Mouse (Mus musculus): ENCODE data around the gene Slc7a6.

Gene Slc7a6

GRCm38 (mm10) chr8:106140769-106141168 is 27.9 kb upstream of the Slc7a6 start:
- peak; percentile 95 for DNase-seq (ENCODE audit: low spot score)

- DNase-seq (ENCODE audit: low spot score): no peak
Observed at GRCm38 (mm10) chr8:106145331-106145730, 23.3 kb upstream of the Slc7a6 start.

- DNase-seq (ENCODE audit: low spot score): no peak
Observed at GRCm38 (mm10) chr8:106146014-106146413, 22.6 kb upstream of the Slc7a6 start.

- no peak for DNase-seq (ENCODE audit: low spot score)
Observed at GRCm38 (mm10) chr8:106147868-106148565, 20.6 kb upstream of the Slc7a6 start.

GRCm38 (mm10) chr8:106149025-106149424 is 19.6 kb upstream of the Slc7a6 start:
- DNase-seq (ENCODE audit: low spot score): no peak

GRCm38 (mm10) chr8:106149801-106150652 is 18.6 kb upstream of the Slc7a6 start, which contains the start of gene Pla2g15:
TSS of gene Pla2g15 (plus strand) at chr8:106150399.
- peak; percentile 95 for DNase-seq (ENCODE audit: low spot score)

GRCm38 (mm10) chr8:106150653-106151000 is 18.0 kb upstream of the Slc7a6 start:
- no peak for DNase-seq (ENCODE audit: low spot score)

GRCm38 (mm10) chr8:106151041-106151440 is 17.6 kb upstream of the Slc7a6 start:
- DNase-seq (ENCODE audit: low spot score): no peak

GRCm38 (mm10) chr8:106152876-106153275 is 15.8 kb upstream of the Slc7a6 start:
- DNase-seq (ENCODE audit: low spot score): no peak

- DNase-seq (ENCODE audit: low spot score): no peak
Observed at GRCm38 (mm10) chr8:106157419-106157818, 11.2 kb upstream of the Slc7a6 start.

- DNase-seq (ENCODE audit: low spot score): no peak
Observed at GRCm38 (mm10) chr8:106158381-106158780, 10.3 kb upstream of the Slc7a6 start.

- DNase-seq (ENCODE audit: low spot score): no peak
Observed at GRCm38 (mm10) chr8:106159876-106160275, 8.8 kb upstream of the Slc7a6 start.

- DNase-seq (ENCODE audit: low spot score): no peak
Observed at GRCm38 (mm10) chr8:106163251-106163650, 5.4 kb upstream of the Slc7a6 start.

- DNase-seq (ENCODE audit: low spot score): peak; percentile 83
Observed at GRCm38 (mm10) chr8:106165460-106165859, 3.2 kb upstream of the Slc7a6 start.

GRCm38 (mm10) chr8:106169017-106169933 is 618 bp downstream of the Slc7a6 start:
- peak; percentile 64 for DNase-seq (ENCODE audit: low spot score)

GRCm38 (mm10) chr8:106169934-106170480 is 1.4 kb downstream of the Slc7a6 start:
- peak; percentile 24 for DNase-seq (ENCODE audit: low spot score)

- DNase-seq (ENCODE audit: low spot score): no peak
Observed at GRCm38 (mm10) chr8:106173566-106173965, 4.9 kb downstream of the Slc7a6 start.

- peak; percentile 22 for DNase-seq (ENCODE audit: low spot score)
Observed at GRCm38 (mm10) chr8:106176891-106177290, 8.2 kb downstream of the Slc7a6 start.

GRCm38 (mm10) chr8:106177594-106177993 is 8.9 kb downstream of the Slc7a6 start:
- DNase-seq (ENCODE audit: low spot score): peak; percentile 10

GRCm38 (mm10) chr8:106178428-106178827 is 9.8 kb downstream of the Slc7a6 start:
- no peak for DNase-seq (ENCODE audit: low spot score)

GRCm38 (mm10) chr8:106185628-106186270 is 17.1 kb downstream of the Slc7a6 start:
- no peak for DNase-seq (ENCODE audit: low spot score)

Data from embryo, embryonic 10.5 days (tissue).